Mouse (Mus musculus) cerebellum, adult 11 months (tissue): ENCODE data around the gene Olr1.
"Not testable (repeated sequence)": the region's sequence is repeated elsewhere in the genome, so short reads cannot be mapped to it uniquely, and the experiment has no call there.

ENCODE experiments used
- DNase-seq: peaks from one replicate; pipeline ENCODE4 v3.0.0; 2022

The Olr1 gene

DNA sequence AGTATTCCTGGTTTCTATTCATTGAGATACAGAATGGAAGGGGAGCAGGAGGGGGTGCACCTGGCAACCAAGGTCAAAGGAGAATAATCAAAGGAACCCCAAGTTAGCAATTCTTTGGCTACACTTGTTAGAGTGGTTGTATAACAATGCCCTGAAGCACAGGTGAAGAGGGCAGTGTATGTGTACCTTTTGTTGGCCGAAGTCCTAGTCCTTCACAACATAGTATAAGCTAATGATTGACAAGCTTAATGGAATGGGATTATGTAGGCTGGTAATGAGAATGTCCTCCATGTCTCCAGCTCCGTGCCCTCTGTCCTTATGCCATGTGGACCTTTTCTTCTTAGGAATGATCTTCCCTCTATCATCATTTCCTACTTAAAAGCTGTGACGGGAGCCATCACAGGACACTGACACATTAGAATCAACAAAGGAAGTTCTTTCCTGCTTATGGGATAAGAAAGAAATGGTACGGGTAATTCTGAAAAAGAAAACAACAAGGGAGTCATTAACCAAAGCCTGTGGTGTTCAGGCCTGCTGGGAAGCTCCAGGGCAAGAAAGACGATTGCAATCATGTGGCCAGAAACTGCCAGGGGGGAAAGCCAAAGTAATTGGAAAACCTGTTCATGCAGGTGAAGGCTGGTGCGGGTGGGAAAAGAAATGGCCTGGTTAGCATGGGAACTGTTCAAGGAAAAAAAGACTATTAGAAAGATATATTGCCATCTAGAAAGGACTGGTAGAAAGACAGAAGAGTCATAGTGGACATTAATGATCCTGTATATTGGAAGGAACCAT is 3.4 kb upstream of the Olr1 start:
- no peak for DNase-seq

DNA sequence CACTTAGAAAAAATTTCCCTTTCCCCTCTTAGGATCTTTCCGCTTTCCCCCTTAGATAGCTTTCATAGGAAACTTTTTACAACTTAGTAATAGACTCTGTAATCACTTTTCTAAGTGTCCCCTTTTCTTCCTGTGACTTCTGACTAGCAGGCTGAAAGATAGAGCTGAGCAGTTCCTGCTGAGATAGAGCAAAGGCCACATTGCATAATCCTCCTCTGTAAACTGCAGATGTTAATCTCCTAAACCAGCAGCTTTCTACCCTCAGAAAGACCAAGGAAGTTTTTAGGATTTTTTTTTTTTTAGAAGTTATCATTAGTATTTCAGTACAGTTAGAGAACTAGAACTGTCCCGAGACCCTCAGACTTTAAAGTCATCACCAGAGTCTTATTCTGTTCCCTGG is 3.5 kb downstream of the Olr1 start:
- no peak for DNase-seq

- DNase-seq, result not testable (repeated sequence)
These were observed 7.4 kb downstream of the Olr1 start for GRCm38 (mm10) chr6:129499516-129499915.

DNA sequence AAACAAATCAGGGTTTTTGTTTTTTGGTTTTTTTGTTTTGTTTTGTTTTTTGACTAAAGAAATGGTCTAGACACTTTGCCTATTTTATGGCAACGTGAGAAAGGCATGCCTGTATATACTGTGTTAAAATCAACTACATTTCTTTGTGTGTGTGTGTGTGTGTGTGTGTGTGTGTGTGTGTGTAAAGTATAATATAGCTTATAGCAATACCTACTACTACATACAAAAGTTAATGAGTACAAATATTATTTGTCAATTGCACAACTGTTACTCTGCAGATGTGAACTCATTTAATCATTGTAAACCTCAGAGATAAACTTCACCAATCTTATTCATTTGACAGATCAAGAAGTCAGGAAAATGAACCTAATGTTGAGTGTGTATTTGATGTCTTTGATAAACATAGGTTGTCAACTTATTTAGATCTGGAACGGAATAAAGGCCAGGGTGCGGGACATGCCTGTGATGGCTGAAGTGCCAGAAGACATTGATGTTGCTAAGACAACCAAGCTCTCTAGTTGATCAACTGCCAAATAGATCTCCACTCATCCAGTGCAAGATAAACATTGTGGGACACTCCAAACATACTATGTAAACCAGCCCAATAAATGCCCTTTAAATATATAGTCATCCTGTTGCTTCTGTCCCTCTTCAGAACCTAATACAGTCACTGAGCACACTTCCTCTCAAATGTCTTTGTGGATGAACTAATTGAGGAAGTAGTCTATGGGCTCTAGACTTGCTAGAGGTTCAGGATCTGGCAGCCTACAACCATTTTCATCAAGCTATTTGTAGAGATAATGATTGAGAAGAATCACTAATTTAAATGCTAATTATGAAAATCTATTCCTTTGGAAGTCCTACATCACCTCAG is 9.4 kb downstream of the Olr1 start:
- DNase-seq, result no peak

- no peak for DNase-seq
These were observed 12.0 kb downstream of the Olr1 start for GRCm38 (mm10) chr6:129494924-129495323.

GRCm38 (mm10) chr6:129480089-129480958 is 26.6 kb downstream of the Olr1 start:
- DNase-seq, result no peak

- no peak for DNase-seq
These were observed 30.4 kb downstream of the Olr1 start for GRCm38 (mm10) chr6:129476404-129477126.

DNA sequence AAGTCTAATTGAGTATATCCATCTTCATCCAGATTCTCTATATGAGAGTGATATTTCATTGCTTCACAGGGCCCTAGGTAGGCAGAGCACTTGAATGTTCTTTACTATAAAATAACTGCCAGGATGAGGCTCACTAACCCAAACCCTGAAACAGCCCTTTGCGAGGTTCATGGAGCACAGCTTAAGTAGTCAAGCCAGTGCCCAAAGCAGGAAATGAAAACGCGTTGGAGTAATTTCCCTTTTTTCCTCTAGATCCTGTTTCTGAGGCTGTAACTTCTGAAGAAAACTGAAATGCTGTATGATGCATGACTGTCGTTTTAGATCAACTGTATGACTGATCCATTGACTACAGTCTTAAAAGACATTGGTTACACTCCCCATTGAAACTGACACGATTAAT is 34.3 kb downstream of the Olr1 start:
- no peak for DNase-seq

DNA sequence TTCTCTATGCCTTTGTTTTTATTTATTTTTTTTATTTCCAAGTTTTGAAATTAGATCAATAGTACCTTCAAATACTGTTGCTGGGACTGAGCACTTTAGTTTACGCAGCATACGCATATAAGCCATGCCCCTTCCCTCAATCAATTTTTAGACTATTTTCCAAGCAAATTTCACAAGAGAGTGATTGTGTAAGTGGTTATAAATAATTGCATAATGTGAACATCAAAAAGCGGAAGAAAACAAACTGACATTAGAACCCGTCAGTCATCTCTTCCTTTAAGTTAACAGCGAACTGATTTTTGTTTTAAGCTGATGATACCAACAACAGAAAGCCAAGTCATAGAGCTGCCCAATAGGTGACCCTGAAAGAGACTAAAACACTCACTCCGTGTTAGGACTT is 35.6 kb downstream of the Olr1 start:
- no peak for DNase-seq

DNA sequence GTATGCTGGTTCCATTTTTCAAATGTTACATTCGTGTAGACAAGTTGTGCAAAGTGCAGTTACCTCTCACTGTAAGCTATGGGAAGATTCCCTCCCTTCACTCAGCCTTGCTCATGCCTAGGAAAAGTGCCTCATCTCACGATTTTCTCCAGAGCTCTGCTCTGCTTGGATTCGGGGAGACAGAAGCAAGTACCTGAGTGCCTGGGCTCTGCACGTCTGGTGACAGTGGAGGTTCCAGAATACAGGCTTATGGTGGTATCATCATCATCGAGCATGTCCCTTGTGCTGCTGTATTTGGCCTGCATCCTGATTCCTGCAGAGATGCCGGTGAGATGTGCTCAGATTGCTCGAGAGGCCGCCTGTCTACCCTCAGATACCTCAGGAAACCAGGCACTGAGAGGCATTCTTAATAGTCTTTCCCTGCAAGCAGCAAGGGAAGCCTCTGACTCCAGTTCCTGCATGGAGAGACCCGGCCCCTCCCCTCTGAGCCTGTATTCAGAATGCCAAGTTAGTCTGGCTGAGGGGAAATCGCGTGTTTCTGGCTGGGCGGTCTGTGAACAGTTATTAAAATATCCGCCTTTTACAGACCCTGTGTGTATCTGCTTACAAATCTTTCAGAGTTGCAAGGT is 55.4 kb downstream of the Olr1 start, which contains the start of gene Clec1a:
TSS of gene Clec1a (minus strand) at position 590 of the 629 bp plus-strand sequence.
- no peak for DNase-seq

GRCm38 (mm10) chr6:129449743-129450142 is 57.2 kb downstream of the Olr1 start:
- no peak for DNase-seq

- no peak for DNase-seq
These were observed 68.9 kb downstream of the Olr1 start for GRCm38 (mm10) chr6:129438033-129438432.

DNA sequence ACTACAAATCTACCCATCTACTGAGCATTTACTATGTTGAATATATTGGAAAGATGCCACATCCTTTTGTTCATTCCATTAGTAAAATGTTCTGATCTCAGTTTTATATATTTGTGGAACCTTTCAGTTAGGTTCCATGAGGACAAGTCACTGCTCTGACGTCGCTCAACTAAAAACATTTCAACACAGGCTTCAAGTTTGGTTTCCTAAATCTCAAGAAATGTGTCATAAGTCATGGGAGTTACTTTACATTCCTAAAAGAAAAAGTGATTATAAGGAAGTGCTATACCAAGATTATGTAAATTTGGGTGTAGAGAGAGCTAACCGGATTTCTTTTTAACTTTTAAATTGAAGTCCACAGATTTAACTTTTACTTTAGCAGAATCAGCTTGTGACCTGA is 70.9 kb downstream of the Olr1 start:
- DNase-seq, result no peak
